Mouse (Mus musculus) testis, postnatal 14 days (tissue): ENCODE data around the gene Fgfr2.

Experiments used
- DNase-seq: peaks from one replicate; pipeline ENCODE4 v3.0.0; 2021; ENCODE audit warnings: low spot score

Gene Fgfr2

GRCm38 (mm10) chr7:132817056-132817455, 306.1 kb downstream of the Fgfr2 start:
- DNase-seq = no peak

- DNase-seq = no peak
These were observed 306.6 kb downstream of the Fgfr2 start for GRCm38 (mm10) chr7:132816528-132816927.

GRCm38 (mm10) chr7:132815081-132815480, 308.1 kb downstream of the Fgfr2 start:
- no peak for DNase-seq

- no peak for DNase-seq
These were observed 309.1 kb downstream of the Fgfr2 start for GRCm38 (mm10) chr7:132814089-132814450.

- peak; percentile 65 for DNase-seq
These were observed 309.6 kb downstream of the Fgfr2 start, which contains the start of gene Fam53b for GRCm38 (mm10) chr7:132813416-132814088. Fam53b (minus strand) TSS chr7:132813886.

GRCm38 (mm10) chr7:132812619-132813415, 310.3 kb downstream of the Fgfr2 start:
- DNase-seq = peak; percentile 48

GRCm38 (mm10) chr7:132811716-132812618, 311.2 kb downstream of the Fgfr2 start:
- DNase-seq = no peak

GRCm38 (mm10) chr7:132810879-132811278, 312.3 kb downstream of the Fgfr2 start:
- peak; percentile 80 for DNase-seq

- peak; percentile 61 for DNase-seq
These were observed 312.8 kb downstream of the Fgfr2 start for GRCm38 (mm10) chr7:132810368-132810767.

- no peak for DNase-seq
These were observed 313.4 kb downstream of the Fgfr2 start for GRCm38 (mm10) chr7:132809721-132810120.

GRCm38 (mm10) chr7:132808841-132809682, 314.1 kb downstream of the Fgfr2 start:
- DNase-seq = no peak

GRCm38 (mm10) chr7:132808051-132808796, 314.9 kb downstream of the Fgfr2 start:
- no peak for DNase-seq

- DNase-seq = no peak
These were observed 316.0 kb downstream of the Fgfr2 start for GRCm38 (mm10) chr7:132806926-132807857.

GRCm38 (mm10) chr7:132806286-132806685, 316.9 kb downstream of the Fgfr2 start:
- no peak for DNase-seq

- DNase-seq = no peak
These were observed 318.2 kb downstream of the Fgfr2 start for GRCm38 (mm10) chr7:132804951-132805350.

GRCm38 (mm10) chr7:132804461-132804860, 318.7 kb downstream of the Fgfr2 start:
- no peak for DNase-seq

GRCm38 (mm10) chr7:132803962-132804361, 319.2 kb downstream of the Fgfr2 start:
- DNase-seq = no peak

GRCm38 (mm10) chr7:132803336-132803735, 319.8 kb downstream of the Fgfr2 start:
- no peak for DNase-seq

GRCm38 (mm10) chr7:132802691-132803090, 320.5 kb downstream of the Fgfr2 start:
- no peak for DNase-seq

GRCm38 (mm10) chr7:132802066-132802465, 321.1 kb downstream of the Fgfr2 start:
- DNase-seq = no peak
